Mouse (Mus musculus) G1E (cell line): ENCODE data around the gene Mroh7. TPM values are rescaled to one million over a fixed set of nuclear protein-coding genes. Genes with fewer than 3 reads are reported as not detected.
"Not testable (repeated sequence)": the region's sequence is repeated elsewhere in the genome, so short reads cannot be mapped to it uniquely, and the experiment has no call there.

Source experiments
- ATAC-seq: 2 replicates; pipeline ENCODE4 v1.8.0; 2016; ENCODE audit warnings: mild to moderate bottlenecking; ENCODE audit not compliant: insufficient number of reproducible peaks, poor library complexity, low FRiP score, severe bottlenecking; ENCODE audit errors: extremely low read depth
- DNase-seq: peaks from one replicate; pipeline ENCODE4 v3.0.0; 2012; ENCODE audit warnings: low spot score
- H3K27me3 ChIP-seq: 2 replicates; pipeline ENCODE4 v1.6.1; 2012; ENCODE audit warnings: mild to moderate bottlenecking, low read length, inconsistent platforms; ENCODE audit not compliant: insufficient read depth
- H3K36me3 ChIP-seq: replicated peaks from 2 replicates; pipeline ENCODE3; 2012; ENCODE audit warnings: mild to moderate bottlenecking, inconsistent platforms
- H3K4me1 ChIP-seq: 2 replicates; pipeline ENCODE4 v1.6.1; 2012; ENCODE audit warnings: low read depth, low read length, inconsistent platforms, mixed read lengths; ENCODE audit not compliant: insufficient read depth
- H3K4me3 ChIP-seq: 2 replicates; pipeline ENCODE4 v1.5.1; 2012; ENCODE audit warnings: low read depth, mild to moderate bottlenecking, inconsistent platforms, low read length, moderate library complexity, mixed read lengths
- H3K9me3 ChIP-seq: replicated peaks from 2 replicates; pipeline ENCODE4 v1.6.1; 2012; ENCODE audit warnings: inconsistent platforms
- CTCF ChIP-seq: IDR thresholded peaks from 2 replicates; pipeline ENCODE4 v1.5.1; 2012; ENCODE audit warnings: low read depth, low read length, inconsistent platforms, mixed read lengths
- GATA1 ChIP-seq: IDR thresholded peaks from 2 replicates; pipeline ENCODE4 v1.6.1; 2012; ENCODE audit warnings: borderline replicate concordance, low read length, inconsistent platforms, mixed read lengths
- GATA2 ChIP-seq: IDR thresholded peaks from 2 replicates; pipeline ENCODE4 v1.6.1; 2012; ENCODE audit warnings: low read depth, low read length, inconsistent platforms, borderline replicate concordance
- POLR2AphosphoS5 ChIP-seq: IDR thresholded peaks from 2 replicates; pipeline ENCODE4 v1.6.1; 2012; ENCODE audit warnings: low read depth, low read length, inconsistent platforms; ENCODE audit not compliant: insufficient replicate concordance
- TAL1 ChIP-seq: conservative IDR thresholded peaks from 2 replicates; pipeline ENCODE4 v1.6.1; 2012; ENCODE audit warnings: low read depth, low read length, inconsistent platforms, mixed read lengths
- polyA plus RNA-seq: library from polyadenylated mRNA; stranded (reverse); fragments of >175 nt; gene quantifications from 2 replicates; pipeline ENCODE4 v1.2.3, GENCODE M21; 2012
- total RNA-seq, 2 experiments: library from RNA; stranded (forward) in 1 of 2; stranded (reverse) in 1 of 2; fragments of 200-1000 nt in 1 of 2; fragments of >200 nt in 1 of 2; fragmentation: Nextera tagmentation in 1 of 2; gene quantifications; 2 replicates each; pipeline ENCODE4 v1.2.3; 2014 to 2017

The Mroh7 gene
- total RNA-seq (2014; fragmentation: Nextera tagmentation) (not detected in 2 replicates), total RNA-seq (2017) (0.06 and 0.11 TPM in 2 replicates), polyA plus RNA-seq (not detected in 2 replicates)

GRCm38 (mm10) chr4:106730814-106731213 is at the start of gene Mroh7:
Mroh7 (minus strand) TSS chr4:106730925.
- no peaks in the 10 kb centered on the region for H3K36me3 ChIP-seq
- DNase-seq, result no peak
- H3K27me3 ChIP-seq, result peaks cover 28% of the 10 kb centered on the region
- ATAC-seq, result no peak
- TF ChIP-seq GATA1, result no peak
- no peak for TF ChIP-seq TAL1
- no peak for TF ChIP-seq GATA2
- no peak for TF ChIP-seq POLR2AphosphoS5
- no peak for TF ChIP-seq CTCF
- no peaks in the 10 kb centered on the region for H3K9me3 ChIP-seq
- no peak within 1 kb of the TSS for H3K4me3 ChIP-seq
- H3K4me1 ChIP-seq, result no peaks in the 10 kb centered on the region

- Histone ChIP-seq H3K4me3 (no peak overlapping the region), H3K27me3 (peaks cover 62% of the 10 kb centered on the region), H3K4me1 (no peaks in the 10 kb centered on the region), H3K36me3 (no peaks in the 10 kb centered on the region), H3K9me3 (no peaks in the 10 kb centered on the region)
- DNase-seq (no peak), ATAC-seq (no peak)
- TF ChIP-seq GATA2 (no peak), POLR2AphosphoS5 (no peak), TAL1 (no peak), CTCF (no peak), GATA1 (no peak)
Observed at GRCm38 (mm10) chr4:106780045-106780444, 49.3 kb upstream of the Mroh7 start.

GRCm38 (mm10) chr4:106778116-106778788 is 47.5 kb upstream of the Mroh7 start:
- Histone ChIP-seq H3K27me3 (peaks cover 45% of the 10 kb centered on the region), H3K4me1 (no peaks in the 10 kb centered on the region), H3K36me3 (no peaks in the 10 kb centered on the region), H3K9me3 (no peaks in the 10 kb centered on the region), H3K4me3 (no peak overlapping the region)
- ATAC-seq (no peak), DNase-seq (no peak)
- no peak for TF ChIP-seq GATA2
- no peak for TF ChIP-seq POLR2AphosphoS5
- no peak for TF ChIP-seq GATA1
- no peak for TF ChIP-seq CTCF
- TF ChIP-seq TAL1, result no peak

- DNase-seq, result no peak
- Histone ChIP-seq H3K4me1 (no peaks in the 10 kb centered on the region), H3K4me3 (no peak overlapping the region), H3K36me3 (no peaks in the 10 kb centered on the region), H3K27me3 (peaks cover 36% of the 10 kb centered on the region), H3K9me3 (no peaks in the 10 kb centered on the region)
- ATAC-seq, result no peak
- TF ChIP-seq CTCF (no peak), POLR2AphosphoS5 (no peak), GATA2 (no peak), TAL1 (no peak), GATA1 (no peak)
Observed at GRCm38 (mm10) chr4:106776998-106777397, 46.3 kb upstream of the Mroh7 start.

GRCm38 (mm10) chr4:106775767-106776166 is 45.0 kb upstream of the Mroh7 start:
- not testable (repeated sequence) for DNase-seq, H3K36me3 ChIP-seq
- H3K27me3 ChIP-seq, result peaks cover 40% of the 10 kb centered on the region

GRCm38 (mm10) chr4:106772558-106772957 is 41.8 kb upstream of the Mroh7 start:
- Histone ChIP-seq H3K4me1 (no peaks in the 10 kb centered on the region), H3K4me3 (no peak overlapping the region), H3K27me3 (peaks cover 35% of the 10 kb centered on the region), H3K9me3 (no peaks in the 10 kb centered on the region), H3K36me3 (no peaks in the 10 kb centered on the region)
- no peak for ATAC-seq
- TF ChIP-seq GATA1, result no peak
- DNase-seq, result no peak

More at GRCm38 (mm10) chr4:106775767-106776166, 45.0 kb upstream of the Mroh7 start:
- H3K4me1 ChIP-seq, H3K4me3 ChIP-seq, H3K9me3 ChIP-seq, ATAC-seq: not testable (repeated sequence)

GRCm38 (mm10) chr4:106769306-106769705 is 38.6 kb upstream of the Mroh7 start:
- TF ChIP-seq TAL1, result no peak
- no peak for TF ChIP-seq CTCF
- TF ChIP-seq GATA1, result no peak
- TF ChIP-seq GATA2, result no peak
- no peak for TF ChIP-seq POLR2AphosphoS5
- ATAC-seq, result no peak
- no peaks in the 10 kb centered on the region for H3K36me3 ChIP-seq

More at GRCm38 (mm10) chr4:106769306-106769705, 38.6 kb upstream of the Mroh7 start:
- no peaks in the 10 kb centered on the region for H3K4me1 ChIP-seq
- no peak overlapping the region for H3K4me3 ChIP-seq
- H3K27me3 ChIP-seq, result peaks cover 29% of the 10 kb centered on the region
- no peaks in the 10 kb centered on the region for H3K9me3 ChIP-seq
- DNase-seq, result no peak
